Mouse (Mus musculus): Measurements from ENCODE around the gene U2af2. TPM values are rescaled to one million over a fixed set of nuclear protein-coding genes. Genes with fewer than 3 reads are reported as not detected.
"Not testable (repeated sequence)": the region's sequence is repeated elsewhere in the genome, so short reads cannot be mapped to it uniquely, and the experiment has no call there.

The U2af2 gene
- total RNA-seq, 1 experiment from 2014 or later, result 166 TPM

DNA sequence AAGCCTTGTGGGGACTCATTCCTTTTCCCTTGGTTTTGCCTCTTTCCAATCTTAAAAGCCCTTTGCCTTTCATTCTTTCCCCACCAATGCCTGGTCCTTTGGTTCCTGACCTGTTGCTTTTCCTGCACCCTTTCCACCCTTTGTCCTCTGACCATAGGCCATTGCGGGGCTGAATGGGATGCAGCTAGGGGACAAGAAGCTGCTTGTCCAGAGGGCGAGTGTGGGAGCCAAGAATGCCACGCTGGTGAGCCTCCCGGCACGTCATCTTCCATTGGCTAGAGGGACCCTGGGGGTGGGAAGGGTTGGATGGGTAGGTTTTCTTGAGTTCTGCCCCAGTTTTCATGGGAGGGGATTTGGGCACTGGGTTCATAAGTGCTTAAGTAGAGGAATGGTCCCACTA, 13.0 kb downstream of the U2af2 start:
- DNase-seq, result no peak

- DNase-seq, result no peak
Measured at GRCm38 (mm10) chr7:5076931-5077330, 15.0 kb downstream of the U2af2 start.

DNA sequence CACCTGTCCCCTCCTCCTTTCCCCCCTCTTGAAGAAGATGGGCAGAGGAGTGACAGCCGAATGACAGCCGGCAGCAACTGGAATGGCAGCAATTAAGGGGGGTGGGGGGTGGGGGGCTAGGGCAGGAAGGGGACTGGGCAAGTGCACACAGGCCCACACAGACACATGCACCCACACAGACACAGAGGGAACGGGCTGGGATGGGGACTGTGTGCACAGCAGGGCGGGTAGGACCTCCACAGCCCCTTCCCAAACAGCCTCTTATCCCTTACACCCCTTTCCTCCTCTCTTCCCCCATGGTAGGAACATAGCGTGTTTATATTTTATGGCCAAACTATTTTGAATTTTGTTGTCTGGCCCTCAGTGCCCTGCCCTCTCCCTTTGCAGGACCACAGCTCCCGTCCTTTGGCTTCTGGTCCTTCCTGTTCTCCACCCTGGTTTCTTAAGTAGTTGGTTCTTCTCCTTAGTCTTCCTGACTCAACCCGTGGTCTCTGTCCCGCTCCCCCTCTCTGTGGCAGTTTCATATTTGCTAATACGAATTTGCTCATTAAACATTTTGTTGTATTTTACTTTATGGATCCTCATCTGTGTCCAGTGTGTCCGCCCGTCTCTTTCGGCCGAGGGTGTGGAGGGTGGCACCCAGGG, 17.5 kb downstream of the U2af2 start:
- DNase-seq, result not testable (repeated sequence)

DNA sequence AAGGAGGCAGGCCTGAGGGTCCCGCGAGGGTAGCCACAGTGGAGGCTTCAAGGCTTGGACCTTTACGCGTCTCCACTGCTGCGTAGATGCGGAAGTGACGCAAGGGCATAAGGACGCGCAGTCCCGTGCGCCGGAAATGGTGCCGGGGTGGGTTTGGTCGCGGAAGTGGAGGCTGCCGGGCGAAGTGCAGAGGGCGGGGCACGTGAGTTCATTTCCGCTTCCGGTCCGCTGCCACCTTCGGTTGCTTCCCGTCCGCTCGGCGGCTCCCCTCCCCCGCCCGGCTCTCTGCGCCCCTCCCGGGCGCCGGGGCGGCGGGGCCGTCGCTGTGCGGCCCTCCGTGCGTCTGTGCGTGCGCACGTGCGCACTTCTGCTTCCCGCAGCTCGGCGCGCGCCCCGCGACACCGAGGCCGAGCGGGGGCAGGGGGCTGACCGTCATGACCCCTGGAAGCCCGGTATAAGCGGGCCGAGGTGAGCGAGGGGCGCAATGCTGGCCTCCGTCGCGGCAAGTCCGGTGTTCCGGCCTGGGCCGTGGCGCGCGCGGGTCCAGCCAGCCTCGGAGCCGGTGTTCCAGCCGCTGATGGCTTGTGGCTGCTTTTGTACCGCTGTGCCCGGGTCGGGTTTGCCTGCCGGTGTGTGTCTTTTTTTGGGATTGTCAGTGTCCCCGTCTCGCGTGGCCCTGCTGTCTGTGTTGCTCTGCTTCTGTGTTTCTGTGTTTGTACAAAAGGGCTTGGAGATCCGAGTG, 18.2 kb downstream of the U2af2 start, which contains the start of gene Epn1:
Epn1 (plus strand) TSS at position 226 of the 742 bp plus-strand sequence.
- DNase-seq, result peak; percentile 98

DNA sequence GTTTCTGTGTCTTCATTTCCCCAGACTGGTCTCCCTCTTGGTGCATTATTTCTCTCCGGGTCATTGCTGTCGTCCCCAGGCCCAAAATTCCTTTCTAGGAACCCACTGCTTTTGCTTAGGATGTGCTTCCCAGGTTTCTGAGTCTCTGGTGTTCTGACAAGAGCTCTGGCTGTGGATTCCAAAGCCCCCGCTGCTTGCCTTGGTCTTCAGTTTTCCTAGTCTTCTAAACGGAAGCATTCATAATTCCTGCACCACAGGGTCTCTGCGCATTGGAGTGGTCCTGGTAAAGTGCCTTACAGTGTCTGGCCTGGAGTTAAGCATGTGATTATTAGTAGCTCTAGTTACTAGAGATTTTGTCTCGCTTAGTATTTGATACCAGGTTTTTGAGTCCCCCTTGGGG, 18.9 kb downstream of the U2af2 start:
- no peak for DNase-seq

- DNase-seq, result no peak
Measured at GRCm38 (mm10) chr7:5081241-5081640, 19.3 kb downstream of the U2af2 start.

DNA sequence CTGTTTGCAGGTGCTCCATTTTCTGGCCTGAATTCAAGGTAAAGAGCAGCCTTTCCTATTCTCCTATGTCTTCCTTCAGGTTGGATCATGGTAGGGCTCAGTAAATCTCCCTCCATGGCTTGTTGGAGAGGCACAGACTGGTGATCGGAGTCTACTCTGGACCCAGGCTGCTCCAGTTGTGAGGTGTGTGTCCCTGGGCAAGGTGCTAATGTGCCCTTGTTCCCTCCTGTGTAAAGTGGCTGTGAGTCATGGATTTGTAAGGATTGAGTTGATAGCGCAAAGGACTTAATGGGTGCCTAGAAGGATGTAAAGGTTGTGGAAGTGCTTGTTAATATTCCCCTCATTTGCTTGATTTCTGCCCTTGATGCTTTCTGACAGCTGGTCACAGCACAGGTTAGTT, 20.0 kb downstream of the U2af2 start:
- DNase-seq, result no peak

GRCm38 (mm10) chr7:5083325-5084105, 21.6 kb downstream of the U2af2 start:
- peak; percentile 40 for DNase-seq

- no peak for DNase-seq
Measured at GRCm38 (mm10) chr7:5085512-5085911, 23.6 kb downstream of the U2af2 start.

DNA sequence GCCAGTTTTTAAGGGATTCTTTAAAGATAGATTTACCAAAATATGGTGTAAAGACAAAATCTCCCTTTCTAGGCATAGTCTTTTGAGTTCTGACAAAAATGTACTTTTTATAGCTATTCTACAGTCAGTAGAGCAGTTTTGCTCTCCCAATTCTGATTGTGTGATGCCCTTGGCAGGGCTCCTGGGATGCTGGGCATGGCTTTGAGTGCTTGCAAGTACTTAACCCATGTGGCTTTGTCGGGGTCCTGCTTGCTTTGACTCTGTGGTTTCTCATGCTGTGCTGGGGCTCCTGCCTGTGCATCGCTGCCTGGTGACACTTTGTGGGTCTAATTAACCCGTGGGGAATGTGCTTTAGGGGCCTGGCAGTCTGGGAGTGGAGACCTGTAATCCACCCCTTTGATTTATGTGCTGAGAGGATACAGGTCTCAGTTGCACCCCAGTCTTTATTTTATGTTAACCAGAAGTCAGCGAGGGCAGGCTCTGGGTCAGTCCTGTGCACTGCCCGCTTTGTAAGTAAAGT, 25.0 kb downstream of the U2af2 start:
- DNase-seq, result no peak

- no peak for DNase-seq
Measured at GRCm38 (mm10) chr7:5087886-5088285, 25.9 kb downstream of the U2af2 start.

DNA sequence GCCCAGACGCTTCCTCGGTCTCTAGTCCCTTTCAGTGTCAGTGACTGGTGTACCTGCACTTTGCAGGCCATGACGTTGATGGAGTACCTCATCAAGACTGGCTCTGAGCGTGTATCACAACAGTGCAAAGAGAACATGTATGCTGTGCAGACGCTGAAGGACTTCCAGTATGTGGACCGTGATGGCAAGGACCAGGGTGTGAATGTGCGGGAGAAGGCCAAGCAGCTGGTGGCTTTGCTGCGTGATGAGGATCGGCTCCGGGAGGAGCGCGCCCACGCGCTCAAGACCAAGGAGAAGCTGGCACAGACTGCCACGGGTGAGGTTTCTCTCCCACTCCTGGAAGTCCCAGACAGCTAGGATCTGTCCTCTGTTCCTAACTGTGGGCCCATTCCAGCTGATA, 27.9 kb downstream of the U2af2 start:
- DNase-seq, result no peak

DNA sequence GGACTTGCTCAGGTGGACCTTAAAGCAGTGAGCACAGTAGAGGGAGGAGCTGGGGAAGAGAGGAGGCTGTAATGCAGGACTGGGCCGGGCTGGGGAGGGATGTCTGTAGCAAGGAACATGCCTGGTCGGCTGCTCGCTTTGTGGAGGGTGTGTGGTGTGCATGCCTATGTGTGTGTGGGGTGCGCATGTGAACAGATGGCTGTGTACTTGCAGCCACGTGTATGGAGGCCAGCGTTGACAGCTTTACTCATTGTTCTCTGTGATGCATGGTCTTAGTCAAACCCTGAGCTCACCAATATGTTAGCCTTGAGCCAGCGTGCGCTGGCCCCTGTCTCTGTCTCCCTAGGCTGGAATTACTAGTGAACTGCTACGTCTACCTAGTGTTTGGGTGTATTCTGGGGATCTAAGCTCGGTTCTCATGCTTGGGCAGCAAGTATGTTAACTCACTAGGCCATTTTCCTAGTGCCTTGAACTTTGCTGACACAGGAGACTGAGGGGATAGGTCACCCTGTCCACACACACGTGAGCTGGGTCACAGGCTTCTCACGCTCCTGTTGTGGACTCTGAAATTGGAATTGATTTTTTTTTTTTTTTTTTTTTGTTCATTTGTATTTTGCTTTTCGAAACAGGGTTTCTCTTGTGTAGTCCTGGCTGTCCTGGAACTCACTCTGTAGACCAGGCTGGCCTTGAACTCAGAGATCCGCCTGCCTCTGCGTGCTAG, 29.2 kb downstream of the U2af2 start:
- DNase-seq, result peak; percentile 43

GRCm38 (mm10) chr7:5092381-5092780, 30.4 kb downstream of the U2af2 start:
- DNase-seq, result no peak

DNA sequence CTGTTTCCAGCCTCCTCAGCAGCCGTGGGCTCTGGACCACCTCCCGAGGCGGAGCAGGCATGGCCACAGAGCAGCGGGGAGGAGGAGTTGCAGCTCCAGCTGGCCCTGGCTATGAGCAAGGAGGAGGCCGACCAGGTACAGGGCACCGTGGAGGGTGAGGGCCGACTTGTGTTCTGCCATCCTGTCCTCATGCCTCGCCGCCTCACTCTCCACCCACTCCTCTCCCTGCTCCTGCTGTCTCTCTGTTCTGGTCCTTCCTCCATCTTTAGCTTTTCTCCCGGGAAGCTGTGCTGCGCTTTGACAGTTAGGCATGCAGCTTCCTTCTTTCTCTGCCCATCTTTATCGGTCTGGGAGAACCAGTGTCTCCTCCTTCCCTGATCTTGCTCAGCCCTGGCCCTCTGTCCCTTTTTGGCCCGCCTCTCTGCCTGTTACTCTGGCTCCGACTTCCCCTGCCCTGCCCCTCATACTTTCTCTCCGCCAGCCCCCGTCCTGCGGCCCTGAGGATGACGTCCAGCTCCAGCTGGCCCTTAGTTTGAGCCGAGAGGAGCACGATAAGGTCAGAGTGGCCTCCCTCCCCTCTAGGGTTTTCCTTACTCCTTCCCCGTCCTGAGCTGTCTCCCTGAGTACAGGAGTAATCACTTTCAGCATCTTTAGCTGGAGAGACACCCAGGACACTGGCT, 31.0 kb downstream of the U2af2 start:
- DNase-seq, result no peak

GRCm38 (mm10) chr7:5098769-5099168, 36.8 kb downstream of the U2af2 start:
- no peak for DNase-seq

GRCm38 (mm10) chr7:5099796-5100195, 37.9 kb downstream of the U2af2 start:
- DNase-seq, result no peak

DNA sequence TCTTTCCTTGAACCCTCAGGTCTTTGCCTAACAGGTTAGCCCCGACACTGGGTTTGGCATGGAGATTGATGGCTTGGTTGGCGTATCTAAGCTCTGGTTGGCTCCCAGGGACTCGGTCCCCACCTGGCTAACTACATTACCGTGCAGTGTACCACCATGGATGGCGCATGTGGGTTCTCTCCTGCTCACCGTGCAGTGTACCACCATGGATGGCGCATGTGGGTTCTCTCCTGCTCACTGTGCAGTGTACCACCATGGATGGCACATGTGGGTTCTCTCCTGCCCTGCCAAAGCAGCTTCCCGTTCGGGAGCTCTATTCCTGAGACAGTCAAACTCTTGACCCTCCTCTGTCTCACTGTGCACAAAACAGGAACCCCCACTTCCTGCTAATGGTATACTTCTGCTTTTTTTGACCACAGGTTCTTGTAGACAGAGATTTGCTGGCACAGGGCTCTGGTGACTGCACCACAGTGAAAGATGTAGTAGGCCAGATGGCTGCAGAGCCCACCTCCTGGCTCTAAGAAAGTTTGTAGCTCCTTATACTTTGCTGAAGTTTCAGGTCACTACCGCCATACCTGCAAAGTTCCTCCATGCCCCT, 39.2 kb downstream of the U2af2 start:
- no peak for DNase-seq

DNA sequence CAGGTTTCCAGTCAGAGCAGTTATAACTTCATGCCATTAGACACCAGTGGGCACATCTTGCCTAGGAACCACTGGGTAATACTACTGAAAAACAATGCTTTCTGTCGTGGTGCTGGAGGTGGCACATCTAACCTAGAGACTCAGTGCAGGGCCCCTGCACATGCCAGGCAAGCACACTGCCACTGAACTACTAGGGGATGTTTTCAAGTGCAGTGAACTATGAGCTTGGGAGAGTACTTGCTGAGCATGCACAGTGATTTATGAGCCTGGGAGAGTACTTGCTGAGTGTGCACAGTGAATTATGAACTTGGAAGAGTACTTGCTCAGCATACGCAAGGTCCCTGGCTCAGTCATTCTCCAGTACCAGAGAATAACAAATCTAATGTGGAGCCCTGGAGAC, 40.6 kb downstream of the U2af2 start:
- DNase-seq, result no peak

- DNase-seq, result no peak
Measured at GRCm38 (mm10) chr7:5108272-5108671, 46.3 kb downstream of the U2af2 start.

DNA sequence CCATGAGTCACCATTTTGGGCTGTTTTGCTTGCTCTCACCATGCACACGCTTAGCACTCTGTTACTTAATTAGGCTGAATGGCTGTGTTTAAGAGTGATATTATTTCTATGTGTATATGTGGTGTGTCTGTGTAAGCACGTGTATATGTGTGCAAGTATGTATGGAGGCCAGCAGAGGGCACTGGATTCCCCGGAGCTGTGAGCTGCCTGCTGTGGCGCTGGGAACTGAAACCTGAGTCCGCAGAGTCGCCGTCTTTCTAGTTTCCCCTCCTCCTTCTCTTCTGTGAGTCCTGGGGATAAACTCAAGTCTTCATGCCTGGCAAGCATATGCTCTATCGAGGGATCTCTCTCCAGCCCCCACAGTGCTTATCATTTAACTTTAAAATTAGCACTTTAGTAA, 47.4 kb downstream of the U2af2 start:
- no peak for DNase-seq

Data from adrenal gland, postnatal 14 days (tissue).